Mouse (Mus musculus) spleen, postnatal 36 days (tissue): ENCODE data around the gene Gm20388.
A peak's percentile ranks its signal among the peaks of the same experiment; 100 is the strongest.

Experiments used
- DNase-seq, 2 experiments: peaks; one replicate each; pipeline ENCODE4 v3.0.0; 2022; ENCODE audit warnings: low spot score in 2 of 2, mixed read lengths in 1 of 2

Gm20388 gene

DNA sequence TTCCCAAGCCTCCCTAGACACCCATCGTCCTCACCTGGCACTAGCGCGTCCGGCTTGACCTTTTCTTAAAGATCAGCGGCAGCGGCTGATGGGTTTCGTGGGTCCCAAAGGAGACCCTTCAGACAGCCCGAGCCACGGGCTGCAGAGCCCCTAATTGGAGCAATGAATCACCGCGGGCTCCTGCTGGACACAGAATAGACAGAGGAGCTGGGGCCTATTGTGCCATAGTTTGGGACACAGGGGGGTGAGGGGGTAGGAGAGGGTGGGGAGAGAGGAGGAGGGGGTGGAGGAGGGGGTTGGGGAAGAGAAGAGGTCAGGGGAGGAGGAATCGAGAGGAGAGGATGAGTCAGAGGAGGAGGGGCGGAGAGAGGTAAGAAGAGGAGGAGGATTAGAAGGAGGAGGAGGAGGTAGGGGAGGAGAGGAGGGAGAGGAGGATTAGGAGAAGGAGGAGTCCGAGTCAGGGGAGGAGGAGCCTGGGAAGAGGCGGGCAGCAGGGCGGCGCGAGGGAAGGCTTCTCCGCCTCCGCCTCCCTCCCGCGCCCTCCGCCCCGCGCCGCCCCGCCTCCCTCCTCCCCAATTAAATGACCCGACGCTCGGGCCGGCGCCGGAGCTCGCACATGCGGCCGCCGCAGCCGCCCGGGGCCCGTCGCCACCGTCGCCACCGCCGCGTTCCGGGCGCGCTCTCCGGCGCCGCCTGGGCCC is 317.4 kb downstream of the Gm20388 start, which contains the start of gene Gse1:
Gse1 (plus strand) TSS at position 566 of the 701 bp plus-strand sequence.
- DNase-seq: peak; percentile 30 to 46

DNA sequence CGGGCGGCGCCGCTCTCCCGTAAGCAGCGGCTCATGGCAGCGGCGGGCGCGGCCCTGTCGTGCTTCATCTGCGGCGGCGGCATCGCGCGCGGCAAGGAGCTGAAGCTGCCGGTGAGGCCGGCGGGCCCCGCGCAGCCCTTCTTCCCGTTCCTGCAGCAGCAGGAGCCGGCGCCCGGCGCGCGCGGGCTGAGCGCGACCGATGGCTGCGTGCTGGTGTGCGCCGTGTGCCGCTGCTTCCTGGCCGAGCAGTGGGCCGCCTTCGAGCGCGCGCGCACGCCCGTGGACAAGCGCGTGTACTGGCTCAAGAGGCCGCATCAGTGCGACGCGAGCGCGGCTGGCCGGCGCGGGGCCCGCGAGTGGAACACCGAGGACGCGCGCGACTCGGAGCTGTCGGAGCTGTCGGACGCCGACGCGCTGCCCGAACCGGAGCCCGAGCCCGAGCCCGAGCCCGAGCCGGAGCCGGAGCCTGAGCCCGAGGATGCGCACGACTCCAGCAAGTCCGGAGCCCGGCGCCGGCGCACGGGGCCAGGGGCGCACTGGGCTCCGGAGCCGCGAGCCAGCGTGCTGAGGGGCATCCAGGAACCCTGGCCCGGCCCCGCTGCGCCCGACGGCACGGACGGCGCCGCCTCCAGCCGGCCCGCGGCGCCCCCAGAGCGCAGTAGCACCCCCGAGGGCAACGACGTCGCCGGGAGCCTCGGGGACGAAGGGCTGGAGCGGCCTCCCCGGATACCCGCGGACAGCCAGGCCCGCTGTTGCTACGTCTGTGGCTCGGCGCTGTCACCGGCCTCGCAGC is 318.3 kb downstream of the Gm20388 start:
- DNase-seq: no peak

DNA sequence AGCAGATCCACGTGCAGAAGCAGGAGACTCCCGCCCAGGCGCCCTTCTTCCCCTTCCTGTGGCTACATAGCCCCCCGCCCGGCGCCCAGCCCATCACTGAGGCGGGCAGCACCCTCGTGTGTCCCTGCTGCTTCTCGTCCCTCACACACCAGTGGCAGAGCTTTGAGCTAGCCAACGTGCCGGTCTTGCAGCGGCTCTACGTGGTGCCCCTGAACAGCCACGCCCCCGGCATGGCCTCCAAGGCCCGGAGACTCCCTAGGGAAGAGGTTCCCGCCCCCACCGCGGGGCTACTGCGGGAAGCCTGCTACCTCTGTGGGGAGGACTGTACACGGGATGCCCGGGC is 318.9 kb downstream of the Gm20388 start:
- DNase-seq: no peak

DNA sequence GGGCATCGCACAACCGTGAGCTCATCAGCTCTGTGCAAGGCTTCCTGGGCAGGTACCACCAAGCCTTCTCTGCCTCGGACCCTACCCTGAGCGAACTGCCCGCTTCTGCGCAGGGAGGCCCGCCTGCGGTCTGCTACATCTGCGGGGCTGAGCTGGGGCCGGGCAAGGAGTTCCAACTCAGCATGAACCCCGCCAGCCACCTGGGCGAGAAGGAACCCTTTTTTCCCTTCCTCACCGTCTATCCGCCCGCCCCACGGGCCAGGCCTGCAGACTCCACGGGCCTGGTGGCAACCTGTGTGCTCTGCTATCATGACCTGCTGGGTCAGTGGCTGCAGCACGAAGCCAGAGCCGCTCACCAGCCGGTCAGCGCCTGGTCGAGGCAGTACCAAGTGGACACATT is 319.4 kb downstream of the Gm20388 start:
- no peak for DNase-seq

DNA sequence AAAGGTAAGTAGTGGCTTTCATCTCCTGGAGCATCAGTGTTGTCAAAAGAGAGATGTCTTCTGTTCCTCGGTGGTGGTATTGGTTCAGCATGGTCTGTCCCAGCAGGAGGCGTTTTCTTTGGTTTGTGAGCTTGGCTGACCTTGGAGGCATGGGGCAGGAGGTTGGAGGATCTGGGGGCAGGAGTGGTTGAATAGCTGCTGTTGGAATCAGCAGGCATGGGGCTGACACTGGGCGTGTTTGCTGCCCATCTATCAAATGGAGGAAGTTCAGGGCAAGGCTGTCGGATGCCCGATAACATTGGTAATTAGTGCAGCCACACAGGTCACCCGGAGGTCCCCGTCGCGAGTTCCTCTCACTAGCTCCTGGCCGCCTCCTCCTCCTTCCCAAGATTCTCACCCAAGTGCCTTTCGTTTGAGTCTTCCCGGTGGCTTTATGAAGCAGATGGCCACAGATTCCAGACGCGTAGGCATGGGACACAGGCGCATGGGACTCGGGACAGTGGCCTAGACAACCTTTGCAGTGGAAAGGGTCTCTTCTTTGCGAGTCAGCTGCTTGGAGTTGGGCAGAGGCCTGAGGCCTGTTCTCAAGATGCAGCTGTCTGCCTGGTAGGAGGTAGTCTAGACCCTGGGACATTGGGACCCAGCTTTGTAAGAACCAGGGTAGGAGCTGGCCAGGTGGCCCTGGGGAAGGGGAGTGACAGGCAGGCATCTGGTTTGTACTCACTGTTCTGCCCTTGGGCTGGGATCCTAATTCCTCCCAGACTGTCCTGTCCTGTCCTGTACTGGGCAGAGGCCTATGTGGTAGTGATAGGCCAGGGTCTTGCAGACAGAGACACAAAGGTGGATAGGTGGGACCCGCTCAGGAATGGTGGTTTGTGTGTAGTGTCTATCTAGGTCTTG is 320.3 kb downstream of the Gm20388 start:
- DNase-seq: no peak

DNA sequence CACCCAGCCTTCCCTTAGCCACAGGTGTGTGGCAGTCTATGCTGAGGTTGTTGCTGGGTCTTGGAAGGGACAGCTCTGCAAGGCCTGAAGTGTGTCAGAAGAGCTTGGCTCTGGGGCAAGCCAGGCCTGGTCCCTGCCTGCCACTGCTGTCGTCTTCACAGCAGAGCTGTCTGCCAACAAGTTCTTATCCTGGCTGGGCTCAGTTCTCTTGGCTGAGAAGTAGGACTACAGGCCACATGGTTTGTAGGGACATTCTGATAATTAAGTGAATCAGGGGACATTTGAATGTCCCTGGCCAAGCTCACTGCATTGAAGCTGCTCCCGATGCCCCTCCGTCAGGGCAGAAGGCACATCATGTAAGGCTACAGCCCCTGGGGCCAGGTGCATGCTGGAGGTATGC is 321.2 kb downstream of the Gm20388 start:
- no peak for DNase-seq

DNA sequence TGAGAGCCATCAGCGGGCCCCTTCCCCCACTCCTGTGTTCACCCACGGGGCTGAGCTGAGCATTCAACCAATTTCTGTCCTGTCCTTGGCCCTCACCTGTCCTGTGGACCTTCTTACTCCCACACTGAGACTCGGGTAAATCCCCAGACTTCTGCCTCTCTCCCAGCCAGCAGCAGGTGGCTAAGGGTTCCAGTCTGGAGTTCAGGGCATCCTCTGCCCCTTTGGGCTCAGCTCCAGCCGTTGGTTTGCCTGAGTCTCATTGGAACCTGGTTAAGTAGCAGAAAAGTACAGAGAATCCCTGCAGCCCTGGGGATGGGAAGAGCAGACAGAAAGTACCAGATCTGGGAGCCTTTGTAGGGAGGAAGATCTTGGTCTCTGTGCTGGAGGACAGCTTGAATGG is 321.8 kb downstream of the Gm20388 start:
- no peak for DNase-seq

DNA sequence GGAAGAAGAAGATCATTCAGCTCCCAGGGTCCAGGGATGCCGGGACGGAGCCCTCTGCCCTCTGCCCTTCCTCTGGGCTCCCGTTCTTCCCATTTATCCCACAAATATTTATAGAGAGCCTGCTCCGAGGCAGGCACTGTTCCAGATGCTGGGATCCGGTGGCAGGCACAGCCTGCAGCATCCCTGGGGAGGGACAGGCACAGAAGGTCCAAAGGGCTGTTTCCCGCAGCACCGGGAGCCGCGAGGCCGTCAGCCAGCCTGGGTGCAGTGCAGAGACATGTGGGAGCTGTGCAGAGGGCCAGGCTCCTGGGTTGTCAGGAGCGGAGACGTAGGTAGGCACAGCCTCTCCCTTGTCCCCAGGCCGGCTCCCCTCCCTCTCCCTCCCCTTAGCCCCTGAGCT is 322.3 kb downstream of the Gm20388 start:
- DNase-seq: no peak

DNA sequence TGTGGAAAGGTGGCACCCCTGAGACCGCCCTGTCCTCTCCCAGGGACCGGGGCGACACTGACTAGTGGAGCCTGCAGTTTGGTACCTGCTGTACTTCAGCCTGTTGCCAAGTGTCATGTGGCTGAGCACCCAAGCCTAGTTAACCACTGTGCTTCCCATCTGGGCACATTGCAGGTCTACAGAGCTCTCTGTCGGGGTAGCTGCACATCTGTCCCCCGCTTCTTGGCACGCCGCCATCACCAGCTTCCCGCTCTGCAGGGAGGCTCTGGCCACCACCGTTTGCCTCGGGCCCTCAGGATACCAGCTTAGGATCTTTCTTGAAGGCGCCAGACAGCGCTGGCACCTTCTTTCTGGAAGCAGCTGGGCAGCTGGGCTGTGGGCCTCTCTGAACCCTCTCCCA is 323.8 kb downstream of the Gm20388 start:
- no peak for DNase-seq

DNA sequence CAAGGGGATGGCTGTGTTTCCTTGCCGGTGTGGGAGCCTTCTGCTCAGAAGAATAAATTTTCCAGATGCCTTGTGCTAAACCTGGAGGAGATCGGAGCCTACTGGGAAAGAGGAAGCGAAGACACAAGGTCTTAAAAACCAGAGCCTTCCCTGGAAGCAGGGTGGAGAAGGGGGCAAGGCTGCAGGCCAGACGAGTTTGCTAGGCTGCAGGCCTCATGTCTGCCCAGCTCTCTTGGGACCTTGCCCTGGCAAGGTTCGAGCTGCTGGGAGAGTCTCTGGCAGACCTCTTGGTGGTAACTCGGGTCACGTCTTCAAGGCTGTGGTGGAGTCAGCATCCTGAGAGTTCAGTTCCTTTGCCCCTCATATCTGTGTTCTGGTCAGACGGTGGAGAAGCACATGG is 324.2 kb downstream of the Gm20388 start:
- DNase-seq: no peak

DNA sequence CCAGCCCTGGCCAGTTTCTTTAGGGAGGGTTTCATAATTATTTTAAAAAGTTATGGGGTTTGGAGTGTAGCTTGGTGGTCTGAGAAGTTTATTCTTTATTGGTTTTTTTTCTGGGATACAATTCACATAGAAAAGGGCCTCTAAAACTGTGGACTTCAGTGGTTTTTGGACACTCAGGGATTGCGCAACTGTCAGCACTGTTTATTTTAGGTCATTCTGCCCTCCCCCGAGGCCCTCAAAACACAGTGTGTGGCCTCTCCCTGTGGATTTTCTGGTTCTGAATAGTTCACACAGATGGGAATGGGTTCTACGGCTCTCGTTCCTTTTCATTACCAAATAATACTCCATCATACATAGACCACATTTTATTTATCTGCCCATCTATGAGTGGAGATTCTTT is 332.6 kb downstream of the Gm20388 start:
- no peak for DNase-seq

DNA sequence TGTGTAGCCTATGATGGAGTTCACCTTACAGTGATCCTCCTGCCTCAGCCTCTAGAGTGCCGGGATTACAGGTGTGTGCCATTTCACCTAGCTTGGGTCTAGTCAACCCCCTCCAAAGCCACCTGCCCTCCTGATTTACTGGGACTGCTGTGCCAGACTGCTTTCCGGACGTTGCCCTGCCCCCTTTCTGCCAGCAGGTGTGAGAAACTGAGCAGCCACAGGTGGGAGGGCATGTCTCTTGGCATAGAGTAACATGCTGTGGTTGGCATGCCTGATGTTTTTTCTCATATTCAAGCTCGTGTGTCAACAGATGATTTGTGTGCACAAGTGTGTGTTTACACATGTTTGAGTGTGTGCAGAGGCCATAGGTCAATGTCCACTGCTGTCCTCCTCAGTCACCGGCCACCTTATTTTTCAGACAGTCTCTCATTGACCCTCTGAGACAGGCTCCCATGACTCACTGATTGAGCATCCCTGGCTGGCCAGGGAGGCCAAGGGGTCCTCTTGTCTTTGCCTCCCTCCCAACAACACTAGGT is 333.3 kb downstream of the Gm20388 start:
- no peak for DNase-seq

DNA sequence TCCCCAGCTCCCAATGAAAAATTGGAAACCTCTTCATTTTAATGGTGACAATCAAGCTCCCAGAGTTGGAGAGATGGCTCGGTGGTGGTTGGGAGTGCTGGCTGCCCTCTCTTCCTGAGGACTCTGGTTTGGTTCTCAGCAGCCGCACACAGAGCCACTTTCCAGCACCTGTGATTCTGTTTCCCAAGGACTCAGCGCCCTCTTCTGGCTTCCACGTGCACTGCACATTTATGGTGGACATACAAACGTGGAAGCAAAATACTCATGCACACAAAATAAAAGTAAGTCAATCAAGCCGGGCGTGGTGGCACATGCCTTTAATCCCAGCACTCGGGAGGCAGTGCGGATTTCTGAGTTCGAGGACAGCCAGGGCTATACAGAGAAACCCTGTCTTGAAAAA is 333.9 kb downstream of the Gm20388 start:
- DNase-seq: no peak

DNA sequence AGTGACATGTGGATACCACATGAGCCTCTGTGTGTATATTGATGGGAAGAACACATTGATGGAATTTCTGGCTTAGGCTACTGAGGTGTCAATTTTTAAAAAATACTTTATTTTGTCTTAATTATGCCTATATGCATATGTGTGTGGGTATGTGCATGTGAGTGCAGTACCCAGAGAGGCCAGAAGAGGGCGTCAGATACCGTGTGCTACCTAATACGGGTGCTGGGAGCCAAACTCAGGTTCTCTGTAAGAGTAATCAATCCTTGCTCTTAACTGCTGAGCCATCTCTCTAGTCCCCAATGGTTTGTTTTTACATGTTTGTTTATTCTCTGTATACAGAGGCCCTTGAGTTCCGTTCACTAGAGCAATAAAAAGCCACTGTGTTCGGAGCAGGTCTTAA is 337.0 kb downstream of the Gm20388 start:
- DNase-seq: no peak

DNA sequence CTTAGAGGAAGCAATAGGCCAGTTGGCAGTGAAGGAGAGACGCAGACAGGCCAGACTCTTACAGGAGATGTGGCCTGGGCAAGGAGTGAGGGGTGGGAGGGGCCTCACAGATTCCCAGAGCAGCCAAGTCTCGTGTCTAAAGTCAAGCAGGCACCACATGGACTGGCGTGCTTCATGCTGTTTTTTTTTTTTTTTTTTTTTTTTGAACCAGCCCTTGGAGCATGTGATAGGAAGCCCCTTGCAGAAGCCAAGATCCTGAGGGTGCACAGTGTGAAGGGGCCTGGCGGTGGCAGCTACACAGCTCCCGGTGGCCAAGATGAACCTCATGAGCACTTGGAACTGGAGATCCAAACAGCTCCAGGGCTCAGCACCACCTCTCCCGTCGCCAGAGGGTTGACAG is 337.4 kb downstream of the Gm20388 start:
- DNase-seq: no peak

DNA sequence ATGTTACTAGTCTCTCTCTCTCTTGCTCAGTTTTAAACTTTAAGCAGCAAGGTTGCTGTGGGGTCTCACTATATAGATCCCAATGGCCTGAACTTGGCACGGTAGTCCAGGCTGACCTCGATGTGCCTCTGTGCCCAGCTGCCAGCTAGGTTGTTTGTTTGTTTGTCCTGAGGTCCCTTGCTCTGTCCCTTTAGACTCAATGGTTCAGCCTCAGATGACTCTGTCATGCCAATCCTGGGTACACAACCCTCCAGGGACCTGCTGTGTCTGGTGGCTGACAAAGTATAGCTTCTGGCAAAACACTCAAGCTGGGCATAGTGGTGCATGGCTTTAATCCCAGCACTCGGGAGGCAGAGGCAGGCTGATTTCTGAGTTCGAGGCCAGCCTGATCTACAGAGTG is 337.8 kb downstream of the Gm20388 start:
- DNase-seq: no peak

DNA sequence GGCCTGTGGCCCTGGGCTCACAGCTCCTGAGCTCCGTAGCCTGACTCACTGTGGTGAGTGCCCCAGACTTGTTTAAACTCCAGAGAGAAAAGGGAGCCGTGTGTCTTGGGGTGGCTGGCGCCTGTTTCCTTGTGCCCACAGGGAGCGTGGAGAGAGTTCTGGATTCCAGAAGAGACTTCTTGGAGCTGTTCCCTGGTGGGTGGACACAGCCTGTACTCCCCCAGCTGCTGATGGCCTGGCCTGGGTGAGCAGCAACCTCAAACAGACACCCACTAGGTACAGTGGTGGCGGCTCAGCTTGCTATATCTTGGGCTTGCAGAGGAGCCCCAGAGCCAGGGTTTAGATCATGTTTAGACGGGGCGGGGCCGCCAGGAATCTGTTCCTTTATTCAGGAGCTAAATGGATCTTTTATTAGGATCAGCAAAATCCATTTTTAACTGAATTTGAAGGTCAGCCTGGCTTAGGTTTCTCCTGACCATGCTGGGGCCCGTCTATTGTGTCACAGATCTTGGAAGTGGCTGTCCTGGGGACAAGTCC is 339.2 kb downstream of the Gm20388 start:
- DNase-seq: no peak

DNA sequence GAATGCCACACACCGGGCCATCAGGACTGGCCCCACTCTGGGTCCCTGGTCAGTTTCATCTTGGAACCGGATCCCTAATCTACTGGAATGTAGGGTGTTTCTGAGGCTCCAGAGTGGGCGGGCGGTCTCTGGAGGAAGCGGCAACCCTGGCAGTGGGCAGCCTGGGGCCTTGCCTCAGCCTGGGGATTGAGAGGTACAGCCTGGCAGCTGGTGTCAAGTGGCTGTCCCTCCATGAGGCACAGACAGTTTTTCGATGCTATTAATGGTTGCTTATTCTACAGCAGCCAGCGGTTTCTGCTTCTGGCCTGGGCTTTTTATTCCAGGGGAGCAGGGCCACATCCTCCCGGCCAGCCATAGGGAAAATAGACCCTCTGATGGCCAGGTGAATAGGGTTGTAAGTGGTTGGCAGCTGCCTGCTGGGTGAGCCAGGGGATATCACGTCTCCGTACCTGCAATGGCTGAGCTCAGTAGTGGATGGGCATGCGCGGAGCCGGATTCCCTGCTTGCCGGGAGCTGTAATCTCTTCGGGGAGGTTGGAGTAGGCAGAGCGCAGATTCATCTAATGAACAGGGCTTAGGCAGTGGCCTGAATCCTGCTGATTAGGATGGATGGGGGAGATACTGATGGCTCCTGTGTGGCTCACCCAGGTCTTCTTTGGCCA is 340.2 kb downstream of the Gm20388 start:
- DNase-seq: no peak

DNA sequence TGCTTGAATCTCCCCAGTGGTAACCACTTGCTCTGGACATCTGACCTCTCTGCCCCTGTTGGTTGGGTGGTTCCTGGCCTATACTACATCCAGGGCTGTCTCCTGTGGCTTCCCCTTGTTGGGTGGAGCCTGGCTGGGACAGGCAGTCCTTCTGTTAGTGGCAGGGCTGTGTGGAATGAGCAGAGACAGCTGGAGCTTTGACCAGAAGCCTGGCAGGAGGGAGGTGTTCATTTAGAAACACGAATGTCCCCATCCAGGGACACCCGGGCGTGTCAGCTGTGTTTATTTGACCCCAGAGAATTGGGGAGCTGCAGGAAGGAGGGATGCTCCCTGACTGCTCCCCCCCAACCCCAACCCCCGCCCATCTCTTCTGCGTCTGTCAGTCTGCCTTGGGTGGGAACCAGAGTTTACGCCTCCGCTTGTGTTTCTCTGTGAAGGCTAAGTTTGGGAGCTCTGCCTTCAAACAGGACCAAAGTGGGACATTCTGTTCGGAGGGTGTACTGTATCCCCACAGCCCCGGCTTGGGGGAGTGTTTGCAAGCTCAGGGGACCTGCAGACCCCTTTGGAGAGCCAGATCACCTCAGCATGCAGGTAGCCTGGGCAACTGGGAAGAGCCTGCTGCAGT is 340.9 kb downstream of the Gm20388 start:
- DNase-seq: no peak

DNA sequence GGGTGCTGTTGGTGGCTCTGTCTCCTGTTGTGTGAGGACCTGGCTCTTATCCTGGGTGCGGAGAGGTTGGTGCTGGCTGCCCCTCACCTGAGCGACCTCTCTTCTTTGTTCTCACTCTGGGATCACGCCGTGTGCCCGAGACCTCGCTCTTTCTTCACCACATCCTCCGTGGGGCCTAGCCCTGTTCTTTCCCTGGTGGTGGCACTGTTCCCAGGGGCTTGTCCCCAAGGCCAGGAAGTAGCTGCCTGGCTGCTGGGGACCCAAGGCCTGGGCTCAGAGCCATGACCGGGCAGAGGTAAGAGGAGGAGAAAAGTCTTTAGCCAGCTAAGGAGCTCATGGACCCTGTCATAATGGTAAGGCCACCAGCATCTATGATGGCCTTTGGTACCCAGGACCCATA is 343.0 kb downstream of the Gm20388 start:
- DNase-seq: no peak

DNA sequence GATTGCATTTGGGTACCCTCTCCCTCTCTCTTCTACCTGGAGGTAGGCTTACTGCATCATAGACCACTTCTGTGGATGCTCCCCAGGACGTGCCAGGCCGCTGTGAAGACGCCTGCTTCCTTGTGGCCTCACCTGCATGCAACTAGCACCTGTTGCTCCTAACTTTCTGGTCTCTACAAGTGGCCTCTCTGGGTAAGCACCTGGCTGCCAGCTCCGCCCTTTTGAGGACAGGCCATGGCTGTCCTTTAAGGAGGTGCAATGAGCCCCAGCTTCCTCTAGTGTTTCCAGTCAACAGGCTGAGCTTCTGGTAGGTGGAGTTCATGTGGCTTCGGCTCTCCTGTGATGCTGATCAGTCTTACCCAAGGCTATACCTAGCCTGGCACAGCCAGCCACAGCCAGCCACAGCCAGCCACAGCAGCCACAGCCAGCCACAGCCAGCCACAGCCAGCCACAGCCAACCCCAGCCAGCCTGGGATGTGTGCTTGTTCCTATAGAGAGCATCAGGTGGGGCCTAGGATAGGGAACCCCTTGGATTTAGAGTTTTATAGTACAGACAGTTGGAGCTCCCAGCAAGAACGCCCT is 344.9 kb downstream of the Gm20388 start:
- DNase-seq: no peak
